Mouse (Mus musculus) urinary bladder, adult 18-20 months (tissue): ENCODE measurements around the gene Ppm1h.
"Not testable (repeated sequence)": the region's sequence is repeated elsewhere in the genome, so short reads cannot be mapped to it uniquely, and the experiment has no call there.

Source experiments
- DNase-seq, 2 experiments: peaks; one replicate each; pipeline ENCODE4 v3.0.0; 2022; ENCODE audit warnings: low spot score in 2 of 2, mixed read lengths in 2 of 2

The Ppm1h gene

GRCm38 (mm10) chr10:122926275-122926674, 247.7 kb downstream of the Ppm1h start:
- DNase-seq = no peak

- DNase-seq = no peak
Measured at GRCm38 (mm10) chr10:122930520-122930919, 252.0 kb downstream of the Ppm1h start.

- no peak for DNase-seq
Measured at GRCm38 (mm10) chr10:122931193-122931832, 252.8 kb downstream of the Ppm1h start.

GRCm38 (mm10) chr10:122931851-122932550, 253.4 kb downstream of the Ppm1h start:
- DNase-seq = no peak

- DNase-seq = no peak
Measured at GRCm38 (mm10) chr10:122933053-122933838, 254.7 kb downstream of the Ppm1h start.

- not testable (repeated sequence) for DNase-seq
Measured at GRCm38 (mm10) chr10:122935406-122935805, 256.8 kb downstream of the Ppm1h start.

- DNase-seq = not testable (repeated sequence)
Measured at GRCm38 (mm10) chr10:122937380-122937779, 258.8 kb downstream of the Ppm1h start.

GRCm38 (mm10) chr10:122939546-122939945, 261.0 kb downstream of the Ppm1h start:
- DNase-seq = no peak

- no peak for DNase-seq
Measured at GRCm38 (mm10) chr10:122942771-122943170, 264.2 kb downstream of the Ppm1h start.

GRCm38 (mm10) chr10:122943824-122944223, 265.3 kb downstream of the Ppm1h start:
- DNase-seq = no peak

GRCm38 (mm10) chr10:122944888-122945287, 266.3 kb downstream of the Ppm1h start:
- no peak for DNase-seq

- no peak for DNase-seq
Measured at GRCm38 (mm10) chr10:122950966-122951365, 272.4 kb downstream of the Ppm1h start.

- DNase-seq = no peak
Measured at GRCm38 (mm10) chr10:122953576-122953975, 275.0 kb downstream of the Ppm1h start.

- DNase-seq = no peak
Measured at GRCm38 (mm10) chr10:122957918-122958317, 279.4 kb downstream of the Ppm1h start.

GRCm38 (mm10) chr10:122958699-122959098, 280.1 kb downstream of the Ppm1h start:
- no peak for DNase-seq

- no peak for DNase-seq
Measured at GRCm38 (mm10) chr10:122960216-122960615, 281.7 kb downstream of the Ppm1h start.

- no peak for DNase-seq
Measured at GRCm38 (mm10) chr10:122960738-122961137, 282.2 kb downstream of the Ppm1h start.

- no peak for DNase-seq
Measured at GRCm38 (mm10) chr10:122961494-122961893, 282.9 kb downstream of the Ppm1h start.

- no peak for DNase-seq
Measured at GRCm38 (mm10) chr10:122962651-122963050, 284.1 kb downstream of the Ppm1h start.

GRCm38 (mm10) chr10:122963463-122964240, 285.1 kb downstream of the Ppm1h start:
- DNase-seq = no peak

GRCm38 (mm10) chr10:122964241-122964636, 285.7 kb downstream of the Ppm1h start:
- DNase-seq = no peak

GRCm38 (mm10) chr10:122965650-122966049, 287.1 kb downstream of the Ppm1h start:
- not testable (repeated sequence) for DNase-seq
